Mouse (Mus musculus) megakaryocyte, embryonic 14.5 days (primary cell): ENCODE measurements around the gene Rnase2b.

Experiments used
- FLI1 ChIP-seq: IDR thresholded peaks from 2 replicates; pipeline ENCODE4 v1.6.1; 2012; ENCODE audit warnings: low read length, inconsistent platforms, mixed read lengths
- GATA1 ChIP-seq: IDR thresholded peaks from 3 replicates; pipeline ENCODE4 v1.6.1; 2012; ENCODE audit warnings: mixed read lengths, low read length, inconsistent platforms, borderline replicate concordance

- no peak for TF ChIP-seq FLI1
- no peak for TF ChIP-seq GATA1
These were observed 9.7 kb upstream of the Rnase2b start for GRCm38 (mm10) chr14:51152249-51152870.
